Comparison of ENCODE assay signal across 13 mouse cellular contexts in genomic region chr19:10784796-10785459, GRCm38 (mm10). TPM values are rescaled to one million over a fixed set of nuclear protein-coding genes. Genes with fewer than 3 reads are reported as not detected.
A peak's percentile ranks its signal among the peaks of the same experiment; 100 is the strongest.
DNase-seq lines count a peak whose midpoint lies in the region; ATAC-seq lines count a peak whose summit lies in the region.
"Had no signal": no experiment of that assay in that cellular context is flagged by ENCODE, and none has a peak within 500 bp of the region (broad histone marks: within the 10 kb centered on the region; RNA-seq: fewer than 3 reads in every experiment).

No protein-coding gene starts in this region.

- no peak overlapping the region for H3K4me3 ChIP-seq in embryonic facial prominence, embryonic 14.5 days (ENCODE audit: low read depth, low read length)
- H3K4me3 ChIP-seq in embryonic facial prominence, embryonic 10.5 days, result no peak overlapping the region
- H3K4me3 ChIP-seq: liver, embryonic 15.5 days; megakaryocyte, embryonic 14.5 days had no signal

- 57% methylated on average over 10 of the region's 10 CpGs for WGBS in embryonic facial prominence, embryonic 14.5 days
- 72% methylated on average over 10 of the region's 10 CpGs for WGBS in embryonic facial prominence, embryonic 10.5 days

- intact Hi-C loops in left cerebral cortex, postnatal 4 days (cut with DNase I), result no loop called here

- no peak overlapping the region for H3K9ac ChIP-seq in embryonic facial prominence, embryonic 14.5 days (ENCODE audit: low read depth, low read length)
- H3K9ac ChIP-seq: liver, embryonic 15.5 days had no signal

- peaks cover 9% of the 10 kb centered on the region; the same call in 1 of the 2 replicates for H3K4me1 ChIP-seq in embryonic facial prominence, embryonic 14.5 days (ENCODE audit: control insufficient read depth, insufficient read depth, low read length)
- H3K4me1 ChIP-seq in embryonic facial prominence, embryonic 10.5 days, result peaks cover 48% of the 10 kb centered on the region
- H3K4me1 ChIP-seq: liver, embryonic 15.5 days had no signal

- peak; percentile 27; the same call in 1 of the 2 replicates for ATAC-seq in embryonic facial prominence, embryonic 14.5 days (ENCODE audit: low read depth)
- ATAC-seq in frontal cortex, adult (ENCODE audit: low TSS enrichment), result no peak

- H3K36me3 ChIP-seq in embryonic facial prominence, embryonic 14.5 days (ENCODE audit: control insufficient read depth, insufficient read depth, low read length), result no peaks in the 10 kb centered on the region
- H3K36me3 ChIP-seq in embryonic facial prominence, embryonic 10.5 days (replicated peaks), result no peaks in the 10 kb centered on the region
- H3K36me3 ChIP-seq: liver, embryonic 15.5 days had no signal

- no peaks in the 10 kb centered on the region for H3K27me3 ChIP-seq in embryonic facial prominence, embryonic 14.5 days (replicated peaks; ENCODE audit: control insufficient read depth, insufficient read depth, low read length)
- no peaks in the 10 kb centered on the region for H3K27me3 ChIP-seq in embryonic facial prominence, embryonic 10.5 days (replicated peaks; ENCODE audit: low read depth, poor library complexity, severe bottlenecking)

- no peak overlapping the region for H3K27ac ChIP-seq in embryonic facial prominence, embryonic 14.5 days (replicated peaks; ENCODE audit: low read depth, low read length)
- no peak overlapping the region for H3K27ac ChIP-seq in embryonic facial prominence, embryonic 10.5 days (replicated peaks)
- H3K27ac ChIP-seq: liver, embryonic 15.5 days had no signal

- H3K9me3 ChIP-seq in embryonic facial prominence, embryonic 14.5 days (ENCODE audit: control insufficient read depth, low read length), result no peaks in the 10 kb centered on the region
- H3K9me3 ChIP-seq in embryonic facial prominence, embryonic 10.5 days, result no peaks in the 10 kb centered on the region
- H3K9me3 ChIP-seq: liver, embryonic 15.5 days; megakaryocyte, embryonic 14.5 days had no signal

- no peak overlapping the region for H3K4me2 ChIP-seq in embryonic facial prominence, embryonic 14.5 days (ENCODE audit: low read depth, low read length)
- H3K4me2 ChIP-seq: liver, embryonic 15.5 days had no signal

- peak; percentile 27 for DNase-seq in embryonic facial prominence, embryonic 14.5 days (ENCODE audit: low spot score)
- DNase-seq in embryonic facial prominence, embryonic 10.5 days (ENCODE audit: low spot score), result no peak
- DNase-seq in left cerebral cortex, postnatal 4 days, result peak; percentile 50
- DNase-seq in left cerebral cortex, adult 8-10 months (ENCODE audit: low spot score in 2 of 2), result no peak
- DNase-seq in cerebellum, postnatal 25 days, result peak; percentile 70 to 79
- DNase-seq in right cerebral cortex, adult 18-20 months, result peak; percentile 46
- no peak for DNase-seq in adrenal gland, adult 8-10 months
- DNase-seq: kidney, adult 8-10 months had no signal

RNA-seq across cellular contexts. Expression of gene Cd6, which starts 44.9 kb away (rescaled TPM):
- 0.07 TPM in 1 of 2 replicates, not detected in the other for polyA plus RNA-seq in embryonic facial prominence, embryonic 14.5 days (2014; fragmentation: Nextera tagmentation; extraction: Ambion mirVana)
- polyA plus RNA-seq in embryonic facial prominence, embryonic 10.5 days (2016; fragmentation: Nextera tagmentation; extraction: Ambion mirVana), result 0.09 and 0.15 TPM in 2 replicates
- not detected for total RNA-seq in left cerebral cortex, postnatal 4 days (2021)
- 1 to 10 TPM; 1.5 to 4.1 (median 2.2) TPM for total RNA-seq in left cerebral cortex, adult 8-10 months (2022)
- total RNA-seq in adrenal gland, adult 8-10 months (2022), result under 1 TPM in 2 of 4 experiments, not detected in 2; 0.18 to 0.30 TPM
- polyA plus RNA-seq: heart, postnatal 0 days; liver, embryonic 15.5 days; neural tube, embryonic 11.5 days had no signal

RNA-seq across cellular contexts. Expression of gene Cd5, which starts 46.1 kb away (rescaled TPM):
- 0.58 and 0.78 TPM in 2 replicates for polyA plus RNA-seq in embryonic facial prominence, embryonic 14.5 days (2014; fragmentation: Nextera tagmentation; extraction: Ambion mirVana)
- polyA plus RNA-seq in embryonic facial prominence, embryonic 10.5 days (2016; fragmentation: Nextera tagmentation; extraction: Ambion mirVana), result 0.15 and 0.19 TPM in 2 replicates
- not detected for total RNA-seq in left cerebral cortex, postnatal 4 days (2021)
- under 1 TPM; 0.13 to 0.51 (median 0.43) TPM for total RNA-seq in left cerebral cortex, adult 8-10 months (2022)
- total RNA-seq in adrenal gland, adult 8-10 months (2022), result under 1 TPM in 2 of 4 experiments, not detected in 2; 0.12 to 0.27 TPM
- polyA plus RNA-seq: liver, embryonic 15.5 days had no signal

RNA-seq across cellular contexts. Expression of gene Slc15a3, which starts 54.6 kb away (rescaled TPM):
- 0.84 and 1.3 TPM in 2 replicates for polyA plus RNA-seq in embryonic facial prominence, embryonic 14.5 days (2014; fragmentation: Nextera tagmentation; extraction: Ambion mirVana)
- 0.43 and 0.77 TPM in 2 replicates for polyA plus RNA-seq in embryonic facial prominence, embryonic 10.5 days (2016; fragmentation: Nextera tagmentation; extraction: Ambion mirVana)
- 1 to 10 TPM in 1 of 2 experiments, under 1 TPM in 1; 0.82 to 1.2 TPM for total RNA-seq in left cerebral cortex, postnatal 4 days (2021)
- total RNA-seq in left cerebral cortex, adult 8-10 months (2022), result 10 to 100 TPM in 1 of 4 experiments, 1 to 10 TPM in 3; 1.2 to 11.7 (median 3.9) TPM
- 1 to 10 TPM; 3.7 to 8.4 (median 5.1) TPM for total RNA-seq in adrenal gland, adult 8-10 months (2022)

Comparison
In these comparisons a context has a peak if more than half of its experiments do, and no peak if none do; other contexts are left out.
1. DNase-seq: peak in embryonic facial prominence, embryonic 14.5 days (single experiment), left cerebral cortex, postnatal 4 days (single experiment), cerebellum, postnatal 25 days (2 of 2) and right cerebral cortex, adult 18-20 months (single experiment); none in embryonic facial prominence, embryonic 10.5 days (single experiment), left cerebral cortex, adult 8-10 months (0 of 2) and adrenal gland, adult 8-10 months (single experiment).